In genomic region chr19:24704326-24704725, GRCm38 (mm10) we compare ENCODE assay signal across 27 mouse cellular contexts. TPM values are rescaled to one million over a fixed set of nuclear protein-coding genes. Genes with fewer than 3 reads are reported as not detected.
DNase-seq lines count a peak whose midpoint lies in the region; ATAC-seq and TF ChIP-seq lines count a peak whose summit lies in the region.
"Had no signal": no experiment of that assay in that cellular context is flagged by ENCODE, and none has a peak within 500 bp of the region (broad histone marks: within the 10 kb centered on the region; RNA-seq: fewer than 3 reads in every experiment).

No protein-coding gene starts in this region.

- DNase-seq in frontal cortex, postnatal 10 days (ENCODE audit: low spot score in 2 of 2) = no peak
- peak; percentile 48 to 57 for DNase-seq in layer of hippocampus, adult 2 months (ENCODE audit: low spot score in 2 of 2)
- no peak for DNase-seq in layer of hippocampus, adult 9-10 months (ENCODE audit: low spot score)
- DNase-seq in right cerebral cortex, postnatal 10 days (ENCODE audit: low spot score in 2 of 2) = peak; percentile 25 to 42
- DNase-seq in right cerebral cortex, postnatal 14 days = no peak
- DNase-seq in retina, postnatal 1 day = no peak
- DNase-seq: adrenal gland, adult 2 months; adrenal gland, postnatal 36 days; cerebellum, adult 8-10 months; cerebellum, postnatal 36 days; heart, adult 2 months; kidney, adult 2 months; kidney, postnatal 36 days; liver, embryonic 13.5 days; midbrain, embryonic 14.5 days had no signal

- no peak overlapping the region for H3K4me3 ChIP-seq in layer of hippocampus, adult 2 months
- H3K4me3 ChIP-seq in stomach, embryonic 16.5 days (replicated peaks; ENCODE audit: low read length) = no peak overlapping the region
- H3K4me3 ChIP-seq: forebrain, embryonic 13.5 days; heart, adult 2 months; heart, embryonic 12.5 days; limb, embryonic 10.5 days; limb, embryonic 15.5 days; liver, embryonic 13.5 days; neural tube, embryonic 15.5 days had no signal

- H3K4me1 ChIP-seq in stomach, embryonic 16.5 days (ENCODE audit: control insufficient read depth, insufficient read depth, low read length) = peaks cover 5% of the 10 kb centered on the region; the same call in 1 of the 2 replicates
- H3K4me1 ChIP-seq: forebrain, embryonic 13.5 days; liver, embryonic 13.5 days; neural tube, embryonic 15.5 days had no signal

- H3K27me3 ChIP-seq in stomach, embryonic 16.5 days (ENCODE audit: control insufficient read depth, insufficient read depth, low read length) = no peaks in the 10 kb centered on the region
- H3K27me3 ChIP-seq: CH12.LX; forebrain, embryonic 13.5 days; heart, embryonic 12.5 days; liver, embryonic 13.5 days; neural tube, embryonic 15.5 days had no signal

- peak; percentile 39; the same call in 1 of the 2 replicates for ATAC-seq in frontal cortex, adult (ENCODE audit: low TSS enrichment)
- ATAC-seq in stomach, embryonic 16.5 days (ENCODE audit: insufficient read depth, low FRiP score) = no peak
- ATAC-seq: activated CD4-positive, CD25-positive, alpha-beta regulatory T cell, adult 4 months; forebrain, embryonic 13.5 days had no signal

- no peak overlapping the region for H3K4me2 ChIP-seq in stomach, embryonic 16.5 days (ENCODE audit: low read depth, low read length)
- H3K4me2 ChIP-seq: forebrain, embryonic 13.5 days; heart, embryonic 12.5 days; hindbrain, embryonic 14.5 days; limb, embryonic 15.5 days; liver, embryonic 13.5 days; neural tube, embryonic 15.5 days had no signal

- H3K36me3 ChIP-seq in stomach, embryonic 16.5 days (ENCODE audit: control insufficient read depth, insufficient read depth, low read length) = 0 out of 2 replicates have a peak, but pooled peaks cover 3% of the 10 kb centered on the region
- H3K36me3 ChIP-seq: heart, embryonic 12.5 days; limb, embryonic 10.5 days; limb, embryonic 15.5 days; liver, embryonic 13.5 days; neural tube, embryonic 15.5 days had no signal

- H3K9me3 ChIP-seq in stomach, embryonic 16.5 days (replicated peaks; ENCODE audit: control insufficient read depth, low read length) = no peaks in the 10 kb centered on the region
- H3K9me3 ChIP-seq: forebrain, embryonic 13.5 days; heart, embryonic 12.5 days; limb, embryonic 10.5 days; limb, embryonic 15.5 days; liver, embryonic 13.5 days; neural tube, embryonic 15.5 days had no signal

- 66% methylated on average over 2 of the region's 2 CpGs for WGBS in stomach, embryonic 16.5 days

- TF ChIP-seq CTCF in layer of hippocampus, adult 2 months (conservative IDR thresholded peaks at IDR 0.05) = no peak

- H3K27ac ChIP-seq in layer of hippocampus, adult 2 months = peak overlapping the region; percentile 44; the same call in 1 of the 2 replicates
- peak overlapping the region; percentile 36; the same call in 1 of the 2 replicates for H3K27ac ChIP-seq in stomach, embryonic 16.5 days (ENCODE audit: low read length)
- H3K27ac ChIP-seq: forebrain, embryonic 13.5 days; heart, adult 2 months; hindbrain, embryonic 14.5 days; limb, embryonic 10.5 days; limb, embryonic 15.5 days; liver, embryonic 13.5 days; neural tube, embryonic 15.5 days had no signal

- no peak overlapping the region for H3K9ac ChIP-seq in stomach, embryonic 16.5 days (ENCODE audit: low read length)
- H3K9ac ChIP-seq: forebrain, embryonic 13.5 days; heart, embryonic 12.5 days; hindbrain, embryonic 14.5 days; limb, embryonic 15.5 days; liver, embryonic 13.5 days; neural tube, embryonic 15.5 days had no signal

RNA-seq across cellular contexts. Expression of gene Tmem252, which starts 30.5 kb away (rescaled TPM):
- under 1 TPM; 0.20 to 0.33 TPM for total RNA-seq in layer of hippocampus, adult 2 months (2021)
- 6.8 and 8.4 TPM in 2 replicates for polyA plus RNA-seq in stomach, embryonic 16.5 days (2015; fragmentation: Nextera tagmentation; extraction: Ambion mirVana)
- total RNA-seq: CH12.LX; hematopoietic stem cell, adult 5-6 weeks; monocyte, adult 5-6 weeks had no signal
- polyA plus RNA-seq: activated CD4-positive, CD25-positive, alpha-beta regulatory T cell, adult 4 months had no signal

Comparison
In these comparisons a context has a peak if more than half of its experiments do, and no peak if none do; other contexts are left out.
1. DNase-seq: peak in layer of hippocampus, adult 2 months (2 of 2) and right cerebral cortex, postnatal 10 days (2 of 2); none in frontal cortex, postnatal 10 days (0 of 2), layer of hippocampus, adult 9-10 months (single experiment), right cerebral cortex, postnatal 14 days (single experiment) and retina, postnatal 1 day (single experiment).